Mouse (Mus musculus) left cerebral cortex, postnatal 25 days (tissue): ENCODE results near the gene Ticam1. TPM values are rescaled to one million over a fixed set of nuclear protein-coding genes. Genes with fewer than 3 reads are reported as not detected.
A peak's percentile ranks its signal among the peaks of the same experiment; 100 is the strongest.

Experiments
- DNase-seq, 2 experiments: peaks; one replicate each; pipeline ENCODE4 v3.0.0; 2022; ENCODE audit warnings: low spot score in 2 of 2, mixed read lengths in 1 of 2
- intact Hi-C: fragments of 180-260 bp; cut with DNase I; formaldehyde crosslinking; loops from one replicate; pipeline ENCODE4 v1.15.1; 2025
- total RNA-seq, 2 experiments: library from RNA; stranded (reverse); gene quantifications; 2 replicates each; pipeline ENCODE4 v1.2.3; 2021

The Ticam1 gene
- total RNA-seq, 2 experiments from 2014 or later, result 5.2 to 5.4 TPM

DNA sequence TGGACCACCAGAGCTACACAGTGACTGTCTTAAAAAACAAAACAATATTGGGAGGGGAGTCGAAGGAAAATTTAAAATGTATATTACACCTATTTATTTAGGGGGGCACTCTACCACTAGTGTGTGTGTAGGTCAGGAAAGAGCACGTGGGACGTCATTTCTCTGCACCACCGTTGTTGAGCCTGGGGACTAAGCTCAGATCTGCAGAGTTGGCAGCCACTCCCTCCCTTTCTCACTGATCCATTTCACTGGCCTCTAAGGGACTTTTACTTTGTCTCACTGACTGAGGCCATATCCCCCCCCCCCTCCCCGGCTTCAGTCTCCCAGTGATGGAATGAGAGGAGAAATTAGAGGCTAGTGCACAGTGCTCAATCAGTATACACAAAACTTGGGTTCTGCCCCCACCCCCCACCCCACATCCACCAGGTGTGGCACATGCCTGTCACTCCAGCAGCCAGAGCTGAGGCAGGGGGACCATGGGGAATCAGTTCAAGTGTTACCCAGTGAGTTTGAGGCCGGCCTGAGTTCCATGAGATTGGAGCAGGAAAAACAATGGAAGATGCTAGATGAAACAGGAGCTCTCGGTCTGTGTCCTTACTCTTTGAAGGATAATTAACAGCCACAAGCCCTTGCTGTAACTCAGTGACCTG lies 15.4 kb upstream of the Ticam1 start:
- no peak for DNase-seq
- intact Hi-C loops, result no loop called here

DNA sequence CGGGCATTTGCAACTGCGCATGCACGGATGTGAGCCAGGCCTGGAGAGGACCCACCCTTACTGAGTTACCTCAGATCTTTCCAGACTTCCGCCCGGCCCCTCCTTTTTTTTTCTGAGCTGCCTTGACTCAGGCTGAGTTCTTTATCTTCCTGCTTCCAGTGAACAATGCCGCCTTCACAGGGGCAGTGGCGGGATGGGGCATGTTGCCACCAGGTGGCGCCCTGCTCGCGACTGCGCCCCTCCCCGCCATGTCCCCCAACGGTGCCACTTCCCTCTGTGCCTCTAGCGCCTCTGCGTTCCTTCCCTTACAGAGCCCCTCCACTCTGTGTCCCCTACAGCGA lies 14.6 kb upstream of the Ticam1 start:
- peak; percentile 61 to 66 for DNase-seq
- intact Hi-C loops, result no loop called here

- intact Hi-C loops, result no loop called here
- peak; percentile 55 to 57 for DNase-seq
These were observed 14.0 kb upstream of the Ticam1 start for GRCm38 (mm10) chr17:56290388-56291170.

DNA sequence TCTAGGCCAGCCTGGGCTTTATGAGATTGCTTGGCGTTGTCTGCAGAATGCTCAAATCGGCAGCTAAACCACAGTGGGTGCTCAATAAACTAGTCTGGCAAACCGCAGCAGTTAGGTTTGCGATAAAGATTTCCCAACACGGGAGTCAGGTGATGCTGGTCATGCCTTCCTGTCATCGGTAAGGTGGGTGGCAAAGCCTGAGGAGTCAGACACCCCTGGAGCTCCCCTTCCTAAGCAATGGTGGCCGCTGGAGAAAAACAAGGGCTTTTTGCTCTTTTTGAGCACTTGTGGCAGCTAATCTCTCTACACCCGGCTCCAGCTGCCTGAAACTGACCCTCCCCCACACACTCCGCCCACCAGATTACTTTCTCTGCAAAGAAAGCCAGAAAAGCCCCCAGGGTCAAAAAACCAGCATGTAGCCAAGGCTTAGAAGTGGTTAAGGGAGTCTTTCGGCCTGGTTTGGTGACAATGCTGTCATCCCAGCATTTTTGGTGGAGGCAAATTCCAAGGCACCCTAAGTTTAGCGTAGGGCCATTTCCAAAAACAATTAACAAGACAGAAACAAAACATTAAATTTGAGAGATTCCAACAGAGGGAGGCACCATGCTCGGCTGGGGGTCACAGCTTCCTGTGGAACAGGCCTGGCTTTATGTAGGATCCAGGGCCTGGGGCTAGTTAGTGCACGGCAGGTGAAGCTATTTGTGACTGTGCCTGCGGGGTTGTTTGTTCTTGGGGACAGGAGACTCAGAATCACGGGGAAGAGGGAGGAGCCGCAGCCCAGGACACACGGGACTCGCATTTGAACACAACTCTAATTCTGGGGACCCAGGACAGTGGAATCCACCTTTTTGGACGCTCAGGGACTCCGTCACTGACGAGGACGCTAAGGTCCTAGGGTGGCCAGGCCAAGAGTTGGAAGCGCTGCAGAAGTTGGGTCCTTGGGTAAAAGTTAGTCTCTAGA lies 13.1 kb upstream of the Ticam1 start:
- intact Hi-C loops, result no loop called here
- no peak for DNase-seq

DNA sequence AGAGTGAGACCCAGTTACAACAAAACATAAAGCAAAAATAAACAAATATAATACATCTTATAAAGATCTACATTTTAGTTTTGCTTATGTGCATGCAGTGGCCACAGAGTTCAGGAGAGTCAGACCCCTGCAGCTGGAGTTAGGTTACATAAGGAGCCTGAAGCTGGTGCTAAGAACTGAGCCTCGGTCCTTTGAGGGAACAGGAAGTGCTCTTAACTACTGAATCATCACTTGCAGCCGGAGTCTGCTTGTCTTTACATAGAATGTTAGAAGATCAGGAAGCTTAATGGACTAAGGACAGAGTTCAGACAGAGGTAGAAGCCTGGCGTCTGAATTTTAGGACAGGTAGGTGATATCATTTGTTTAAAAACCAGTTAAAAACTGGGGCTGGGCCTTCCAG lies 12.3 kb upstream of the Ticam1 start:
- intact Hi-C loops, result no loop called here
- no peak for DNase-seq

DNA sequence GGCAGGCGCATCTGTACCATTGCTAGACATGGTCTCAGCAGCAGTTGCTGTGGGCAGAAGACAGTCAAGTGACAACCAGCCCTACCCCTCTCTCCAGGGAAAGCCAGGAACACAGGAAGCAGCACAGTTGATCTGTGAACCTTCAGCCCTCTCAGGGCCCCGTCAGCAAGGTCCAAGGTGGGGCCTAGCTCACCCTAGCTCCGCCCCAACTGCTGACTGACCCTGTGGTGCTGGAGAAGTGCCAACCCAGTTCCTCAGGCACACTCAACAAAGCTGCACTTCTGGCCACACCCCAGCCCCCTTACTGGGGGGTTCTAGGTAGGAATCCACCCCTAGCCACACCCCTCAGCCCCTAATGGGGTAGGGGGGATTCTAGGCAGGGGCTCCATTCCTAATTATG lies 11.2 kb upstream of the Ticam1 start:
- no peak for DNase-seq
- intact Hi-C loops, result no loop called here

GRCm38 (mm10) chr17:56285995-56286394 lies 9.4 kb upstream of the Ticam1 start:
- intact Hi-C loops, result no loop called here
- no peak for DNase-seq

DNA sequence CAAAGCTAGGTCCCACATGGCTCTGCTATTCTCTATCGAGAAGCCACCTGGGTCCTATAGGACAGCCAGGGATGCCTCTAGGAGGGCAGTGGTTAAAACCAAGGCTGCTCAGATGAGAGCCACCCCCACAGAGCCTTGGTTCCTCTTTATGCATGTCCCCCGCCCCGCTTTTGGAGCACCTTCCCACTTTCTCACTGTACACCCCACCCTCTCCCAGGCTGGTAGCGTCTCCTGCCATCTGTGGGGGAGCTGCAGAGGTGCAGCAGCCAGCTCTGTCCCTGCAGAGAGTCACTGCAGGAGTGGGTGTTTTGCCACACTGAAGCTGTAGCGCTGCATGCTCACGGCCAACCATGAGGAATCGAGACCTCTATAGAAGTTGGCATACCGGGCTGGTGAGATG lies 6.7 kb upstream of the Ticam1 start:
- intact Hi-C loops, result no loop called here

DNA sequence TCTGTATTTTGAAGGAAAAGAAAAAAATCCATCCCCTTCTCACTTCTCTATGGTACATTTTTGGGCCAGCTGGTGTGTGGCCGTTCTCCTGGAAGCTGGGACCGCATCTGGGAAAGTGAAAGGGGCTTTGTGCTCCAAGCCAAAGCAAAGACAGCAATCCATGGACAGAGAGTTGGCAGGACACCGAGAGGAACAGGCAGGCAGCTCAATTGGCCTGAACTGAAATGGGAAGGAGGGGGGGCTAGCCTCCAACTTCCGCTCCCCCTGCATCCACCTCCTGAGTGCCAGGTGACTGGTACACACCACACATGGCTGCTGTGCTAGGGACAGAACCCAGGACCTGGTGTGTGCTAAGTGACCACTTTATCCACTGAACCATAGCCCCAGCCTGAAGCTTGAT lies 6.2 kb upstream of the Ticam1 start:
- peak in 1 of 2 experiments; percentile 58 for DNase-seq
- intact Hi-C loops, result no loop called here

More for the DNA sequence above, 6.7 kb upstream of the Ticam1 start:
- peak in 1 of 2 experiments; percentile 89 for DNase-seq

DNA sequence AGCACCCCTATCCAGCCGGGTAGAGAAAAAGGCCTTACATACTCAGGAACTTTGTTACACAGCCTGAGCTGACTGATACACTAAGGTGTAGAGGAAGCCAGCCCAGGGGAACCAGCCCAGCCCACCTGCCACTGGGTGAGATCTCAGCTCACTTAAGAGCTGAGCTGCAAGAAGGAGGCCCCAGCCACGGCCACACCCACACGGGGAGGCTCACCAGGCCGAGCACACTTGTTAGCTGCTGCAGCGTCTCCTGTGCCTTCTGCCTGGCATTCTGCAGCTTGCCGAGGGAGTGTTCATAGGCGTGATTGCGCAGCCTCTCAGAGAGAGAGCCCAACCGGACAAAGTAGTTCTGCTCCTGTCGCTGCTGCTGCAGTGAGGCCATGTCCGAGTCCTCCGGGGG lies 4.6 kb upstream of the Ticam1 start:
- no peak for DNase-seq
- intact Hi-C loops, result no loop called here

DNA sequence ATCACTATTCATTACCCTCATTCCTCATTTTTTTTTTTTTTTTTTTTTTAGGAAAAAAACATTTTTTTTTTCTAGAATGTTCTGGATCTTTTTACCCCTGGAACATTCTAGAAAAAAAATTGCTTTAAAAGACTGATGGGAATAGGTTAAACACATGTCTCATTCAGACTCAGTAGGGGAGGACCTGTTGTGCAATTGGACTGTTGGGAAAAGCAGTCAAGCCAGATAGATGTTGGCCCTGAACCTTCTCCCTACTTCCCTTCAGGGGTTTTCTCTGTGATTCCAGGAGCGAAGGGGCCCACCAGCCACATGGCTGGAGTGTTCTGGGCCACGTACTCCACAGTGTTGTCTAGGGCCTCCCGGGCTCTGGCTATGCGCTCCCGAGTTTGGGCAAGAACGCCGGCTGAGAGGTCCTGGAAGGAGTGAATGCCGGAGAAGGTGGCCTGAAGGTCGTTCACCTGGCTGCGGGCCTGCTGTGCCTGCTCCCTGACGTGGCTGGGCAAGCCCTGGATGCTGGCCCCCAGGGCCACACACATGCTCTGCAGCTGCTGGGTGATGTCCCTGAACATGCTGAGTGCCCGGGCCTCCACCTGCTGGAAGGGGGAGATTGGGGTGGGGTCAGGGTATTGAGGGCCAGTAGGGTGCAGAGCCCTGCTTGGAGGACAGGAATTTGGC lies 3.0 kb upstream of the Ticam1 start:
- intact Hi-C loops, result no loop called here
- no peak for DNase-seq

GRCm38 (mm10) chr17:56278340-56278739 lies 1.8 kb upstream of the Ticam1 start:
- intact Hi-C loops, result no loop called here

GRCm38 (mm10) chr17:56277567-56277893 lies 944 bp upstream of the Ticam1 start:
- no peak for DNase-seq
- intact Hi-C loops, result no loop called here

More at GRCm38 (mm10) chr17:56278340-56278739, 1.8 kb upstream of the Ticam1 start:
- DNase-seq, result no peak

- intact Hi-C loops, result no loop called here
- DNase-seq, result no peak
These were observed 625 bp downstream of the Ticam1 start for GRCm38 (mm10) chr17:56275842-56276480.

DNA sequence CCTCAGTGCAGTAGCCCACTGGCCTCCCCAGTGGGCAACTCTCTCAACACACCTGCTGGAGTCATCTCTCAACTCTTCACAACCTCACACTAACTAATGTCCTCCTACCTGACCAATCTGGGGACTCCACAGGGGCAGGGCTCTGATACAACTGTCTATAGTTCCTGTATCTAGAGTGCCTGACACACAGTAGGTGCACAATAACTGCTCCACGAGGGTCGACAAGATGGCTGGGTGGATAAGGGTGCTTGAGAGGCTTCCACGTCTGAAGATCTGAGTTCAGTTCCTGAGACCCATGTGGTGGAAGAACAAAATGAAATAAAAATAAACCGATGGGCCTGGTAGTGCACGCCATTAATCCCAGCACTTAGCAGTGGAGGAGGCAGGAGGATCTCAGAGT lies 2.6 kb downstream of the Ticam1 start:
- intact Hi-C loops, result no loop called here

GRCm38 (mm10) chr17:56273482-56273881 lies 3.1 kb downstream of the Ticam1 start:
- DNase-seq, result no peak
- intact Hi-C loops, result no loop called here

More for the DNA sequence above, 2.6 kb downstream of the Ticam1 start:
- DNase-seq, result no peak

DNA sequence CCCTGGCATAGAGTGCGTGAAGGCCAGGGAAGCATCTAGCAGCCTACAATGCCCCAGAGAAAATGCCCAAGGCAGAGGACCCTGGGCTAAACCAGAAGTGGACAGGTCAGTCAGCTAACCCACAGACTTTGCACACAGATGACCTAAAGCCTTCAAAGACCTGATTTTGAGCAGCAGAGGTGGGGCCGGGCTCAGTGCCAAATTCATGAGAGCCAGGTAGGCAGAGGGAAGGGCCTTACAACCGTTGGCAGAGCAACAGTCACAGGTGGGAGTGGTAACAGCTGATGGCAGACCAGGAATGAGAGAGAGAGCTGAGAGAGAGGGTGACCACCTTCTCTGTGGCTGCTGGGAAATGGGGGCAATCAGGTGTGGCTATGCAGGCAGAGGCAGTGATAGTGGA lies 3.9 kb downstream of the Ticam1 start:
- intact Hi-C loops, result no loop called here
- DNase-seq, result no peak

DNA sequence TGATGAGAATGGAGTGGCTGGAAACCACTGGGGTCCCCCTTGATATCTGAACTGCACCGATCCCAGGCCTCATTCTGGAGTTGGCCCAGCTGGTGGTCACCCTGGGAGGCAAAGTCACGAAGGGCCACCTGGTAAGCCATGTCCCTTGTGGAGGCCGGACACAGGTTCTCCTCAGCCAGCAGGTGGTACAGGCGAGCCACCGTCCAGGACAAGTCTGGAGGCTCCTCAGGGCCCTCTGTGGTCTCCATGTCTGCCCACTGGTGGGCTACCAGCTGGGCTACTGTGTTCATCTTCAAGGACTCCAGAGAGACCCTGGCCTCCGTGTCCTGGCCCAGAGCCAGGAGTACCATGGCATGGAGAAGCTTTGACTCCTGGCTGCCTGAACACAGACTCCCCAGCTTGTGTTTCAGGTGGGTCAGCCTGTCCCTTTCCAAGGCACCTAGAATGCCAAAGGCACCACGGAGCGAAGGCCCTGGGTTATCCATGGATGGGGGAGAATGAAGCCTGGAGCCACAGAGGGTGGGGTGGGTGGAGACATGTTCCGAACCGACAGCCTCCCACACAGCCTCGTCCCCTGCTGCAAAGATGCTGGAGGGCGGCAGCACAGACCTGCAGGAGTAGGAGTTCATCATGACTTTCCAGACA lies 4.9 kb downstream of the Ticam1 start:
- intact Hi-C loops, result no loop called here

GRCm38 (mm10) chr17:56269741-56270140 lies 6.8 kb downstream of the Ticam1 start:
- DNase-seq, result no peak
- intact Hi-C loops, result no loop called here

More for the DNA sequence above, 4.9 kb downstream of the Ticam1 start:
- DNase-seq, result no peak
